Mouse (Mus musculus): ENCODE results near the gene Pigr. TPM values are rescaled to one million over a fixed set of nuclear protein-coding genes. Genes with fewer than 3 reads are reported as not detected.

The Pigr gene
- polyA plus RNA-seq, 1 experiment from 2014 or later, result 3.9 TPM

GRCm38 (mm10) chr1:130865541-130866221 is 39.2 kb downstream of the Pigr start, which contains the start of gene Fcmr:
Gene Fcmr, plus strand, starts transcription at chr1:130865669.
- no peaks in the 10 kb centered on the region for H3K27me3 ChIP-seq (replicated peaks; ENCODE audit: control insufficient read depth, insufficient read depth, low read length)
- ATAC-seq, result peak; percentile 66
- no peak within 1 kb of the TSS for H3K9ac ChIP-seq (ENCODE audit: low read depth, low read length)
- no peaks in the 10 kb centered on the region for H3K4me1 ChIP-seq (ENCODE audit: control insufficient read depth, insufficient read depth, low read length)
- WGBS, result 71% methylated on average over 7 of the region's 7 CpGs
- no peaks in the 10 kb centered on the region for H3K9me3 ChIP-seq (ENCODE audit: control insufficient read depth, low read length)
- no peak within 1 kb of the TSS for H3K4me3 ChIP-seq (ENCODE audit: low read length)
- no peak within 1 kb of the TSS for H3K4me2 ChIP-seq (ENCODE audit: low read depth, low read length)
- no peak within 1 kb of the TSS for H3K27ac ChIP-seq (ENCODE audit: low read length)
- no peaks in the 10 kb centered on the region for H3K36me3 ChIP-seq (ENCODE audit: control insufficient read depth, insufficient read depth, low read length)

- WGBS, result 88% methylated on average over 2 of the region's 2 CpGs
- no peak for ATAC-seq
- H3K27ac ChIP-seq (ENCODE audit: low read length), result no peak overlapping the region
- H3K27me3 ChIP-seq (replicated peaks; ENCODE audit: control insufficient read depth, insufficient read depth, low read length), result peaks cover 3% of the 10 kb centered on the region; the same call in 1 of the 2 replicates
- no peak overlapping the region for H3K4me3 ChIP-seq (ENCODE audit: low read length)
- no peak overlapping the region for H3K9ac ChIP-seq (ENCODE audit: low read depth, low read length)
- 0 out of 2 replicates have a peak, but pooled peaks cover 2% of the 10 kb centered on the region for H3K4me1 ChIP-seq (ENCODE audit: control insufficient read depth, insufficient read depth, low read length)
- H3K9me3 ChIP-seq (ENCODE audit: control insufficient read depth, low read length), result no peaks in the 10 kb centered on the region
- H3K4me2 ChIP-seq (ENCODE audit: low read depth, low read length), result no peak overlapping the region
- H3K36me3 ChIP-seq (ENCODE audit: control insufficient read depth, insufficient read depth, low read length), result no peaks in the 10 kb centered on the region
Observed at GRCm38 (mm10) chr1:130872912-130873311, 46.4 kb downstream of the Pigr start.

GRCm38 (mm10) chr1:130875139-130875538 is 48.7 kb downstream of the Pigr start:
- ATAC-seq, result 0 out of 2 replicates have a peak, but pooled peaks have one; percentile 31
- H3K4me3 ChIP-seq (ENCODE audit: low read length), result no peak overlapping the region
- 36% methylated on average over 3 of the region's 3 CpGs for WGBS

GRCm38 (mm10) chr1:130875910-130876309 is 49.4 kb downstream of the Pigr start:
- no peak overlapping the region for H3K27ac ChIP-seq (ENCODE audit: low read length)
- ATAC-seq, result no peak
- H3K4me3 ChIP-seq (ENCODE audit: low read length), result no peak overlapping the region
- no peaks in the 10 kb centered on the region for H3K36me3 ChIP-seq (ENCODE audit: control insufficient read depth, insufficient read depth, low read length)
- H3K27me3 ChIP-seq (replicated peaks; ENCODE audit: control insufficient read depth, insufficient read depth, low read length), result peaks cover 9% of the 10 kb centered on the region; the same call in 1 of the 2 replicates
- H3K9ac ChIP-seq (ENCODE audit: low read depth, low read length), result no peak overlapping the region
- H3K9me3 ChIP-seq (ENCODE audit: control insufficient read depth, low read length), result no peaks in the 10 kb centered on the region
- WGBS, result 85% methylated on average over 3 of the region's 3 CpGs
- no peak overlapping the region for H3K4me2 ChIP-seq (ENCODE audit: low read depth, low read length)
- H3K4me1 ChIP-seq (ENCODE audit: control insufficient read depth, insufficient read depth, low read length), result 0 out of 2 replicates have a peak, but pooled peaks cover 3% of the 10 kb centered on the region

More at GRCm38 (mm10) chr1:130875139-130875538, 48.7 kb downstream of the Pigr start:
- H3K4me2 ChIP-seq (ENCODE audit: low read depth, low read length), result no peak overlapping the region
- peaks cover 9% of the 10 kb centered on the region; the same call in 1 of the 2 replicates for H3K27me3 ChIP-seq (replicated peaks; ENCODE audit: control insufficient read depth, insufficient read depth, low read length)
- no peaks in the 10 kb centered on the region for H3K36me3 ChIP-seq (ENCODE audit: control insufficient read depth, insufficient read depth, low read length)
- 0 out of 2 replicates have a peak, but pooled peaks cover 3% of the 10 kb centered on the region for H3K4me1 ChIP-seq (ENCODE audit: control insufficient read depth, insufficient read depth, low read length)
- H3K9me3 ChIP-seq (ENCODE audit: control insufficient read depth, low read length), result no peaks in the 10 kb centered on the region
- no peak overlapping the region for H3K9ac ChIP-seq (ENCODE audit: low read depth, low read length)
- no peak overlapping the region for H3K27ac ChIP-seq (ENCODE audit: low read length)

- H3K9ac ChIP-seq (ENCODE audit: low read depth, low read length), result no peak overlapping the region
- H3K4me1 ChIP-seq (ENCODE audit: control insufficient read depth, insufficient read depth, low read length), result 0 out of 2 replicates have a peak, but pooled peaks cover 3% of the 10 kb centered on the region
- 18% methylated on average over 3 of the region's 3 CpGs for WGBS
- H3K27ac ChIP-seq (ENCODE audit: low read length), result no peak overlapping the region
- no peaks in the 10 kb centered on the region for H3K9me3 ChIP-seq (ENCODE audit: control insufficient read depth, low read length)
- peaks cover 9% of the 10 kb centered on the region; the same call in 1 of the 2 replicates for H3K27me3 ChIP-seq (replicated peaks; ENCODE audit: control insufficient read depth, insufficient read depth, low read length)
- H3K4me3 ChIP-seq (ENCODE audit: low read length), result no peak overlapping the region
- no peak for ATAC-seq
- H3K36me3 ChIP-seq (ENCODE audit: control insufficient read depth, insufficient read depth, low read length), result no peaks in the 10 kb centered on the region
- H3K4me2 ChIP-seq (ENCODE audit: low read depth, low read length), result no peak overlapping the region
Observed at GRCm38 (mm10) chr1:130876931-130877509, 50.5 kb downstream of the Pigr start.

GRCm38 (mm10) chr1:130877889-130878614 is 51.6 kb downstream of the Pigr start:
- ATAC-seq, result peak; percentile 72
- peaks cover 9% of the 10 kb centered on the region; the same call in 1 of the 2 replicates for H3K27me3 ChIP-seq (replicated peaks; ENCODE audit: control insufficient read depth, insufficient read depth, low read length)
- 0 out of 2 replicates have a peak, but pooled peaks cover 3% of the 10 kb centered on the region for H3K4me1 ChIP-seq (ENCODE audit: control insufficient read depth, insufficient read depth, low read length)
- H3K4me3 ChIP-seq (ENCODE audit: low read length), result peak overlapping the region; percentile 49
- H3K4me2 ChIP-seq (ENCODE audit: low read depth, low read length), result peak overlapping the region; percentile 83
- no peaks in the 10 kb centered on the region for H3K36me3 ChIP-seq (ENCODE audit: control insufficient read depth, insufficient read depth, low read length)
- 3% methylated on average over 43 of the region's 43 CpGs for WGBS
- peak overlapping the region; percentile 60 for H3K9ac ChIP-seq (ENCODE audit: low read depth, low read length)
- no peak overlapping the region for H3K27ac ChIP-seq (ENCODE audit: low read length)
- no peaks in the 10 kb centered on the region for H3K9me3 ChIP-seq (ENCODE audit: control insufficient read depth, low read length)

GRCm38 (mm10) chr1:130879927-130880326 is 53.4 kb downstream of the Pigr start:
- no peak for ATAC-seq
- Histone ChIP-seq H3K9ac (ENCODE audit: low read depth, low read length) (no peak overlapping the region), H3K4me1 (ENCODE audit: control insufficient read depth, insufficient read depth, low read length) (0 out of 2 replicates have a peak, but pooled peaks cover 3% of the 10 kb centered on the region), H3K9me3 (ENCODE audit: control insufficient read depth, low read length) (no peaks in the 10 kb centered on the region), H3K4me3 (ENCODE audit: low read length) (no peak overlapping the region), H3K36me3 (ENCODE audit: control insufficient read depth, insufficient read depth, low read length) (no peaks in the 10 kb centered on the region), H3K27me3 (replicated peaks; ENCODE audit: control insufficient read depth, insufficient read depth, low read length) (peaks cover 9% of the 10 kb centered on the region; the same call in 1 of the 2 replicates), H3K4me2 (ENCODE audit: low read depth, low read length) (no peak overlapping the region), H3K27ac (ENCODE audit: low read length) (no peak overlapping the region)
- 87% methylated on average over 7 of the region's 7 CpGs for WGBS

- H3K9me3 ChIP-seq (ENCODE audit: control insufficient read depth, low read length), result no peaks in the 10 kb centered on the region
- no peak overlapping the region for H3K27ac ChIP-seq (ENCODE audit: low read length)
- peaks cover 3% of the 10 kb centered on the region; the same call in 1 of the 2 replicates for H3K27me3 ChIP-seq (replicated peaks; ENCODE audit: control insufficient read depth, insufficient read depth, low read length)
- no peak for ATAC-seq
- no peak overlapping the region for H3K9ac ChIP-seq (ENCODE audit: low read depth, low read length)
- no peaks in the 10 kb centered on the region for H3K4me1 ChIP-seq (ENCODE audit: control insufficient read depth, insufficient read depth, low read length)
- H3K4me3 ChIP-seq (ENCODE audit: low read length), result no peak overlapping the region
- no peaks in the 10 kb centered on the region for H3K36me3 ChIP-seq (ENCODE audit: control insufficient read depth, insufficient read depth, low read length)
- 87% methylated on average over 4 of the region's 4 CpGs for WGBS
- no peak overlapping the region for H3K4me2 ChIP-seq (ENCODE audit: low read depth, low read length)
Observed at GRCm38 (mm10) chr1:130883146-130883545, 56.7 kb downstream of the Pigr start.

GRCm38 (mm10) chr1:130887354-130887753 is 60.9 kb downstream of the Pigr start, which contains the start of gene Il24:
Gene Il24, minus strand, starts transcription at chr1:130887454.
- Histone ChIP-seq H3K4me1 (ENCODE audit: control insufficient read depth, insufficient read depth, low read length) (no peaks in the 10 kb centered on the region), H3K27ac (ENCODE audit: low read length) (no peak within 1 kb of the TSS), H3K36me3 (ENCODE audit: control insufficient read depth, insufficient read depth, low read length) (no peaks in the 10 kb centered on the region), H3K4me2 (ENCODE audit: low read depth, low read length) (no peak within 1 kb of the TSS), H3K4me3 (ENCODE audit: low read length) (no peak within 1 kb of the TSS), H3K27me3 (replicated peaks; ENCODE audit: control insufficient read depth, insufficient read depth, low read length) (no peaks in the 10 kb centered on the region), H3K9me3 (ENCODE audit: control insufficient read depth, low read length) (no peaks in the 10 kb centered on the region), H3K9ac (ENCODE audit: low read depth, low read length) (no peak within 1 kb of the TSS)
- ATAC-seq, result no peak
